Mouse (Mus musculus) cerebellum, postnatal 4 days (tissue): Measurements from ENCODE around the gene Sec63.

Source experiments
- DNase-seq, 2 experiments: peaks; one replicate each; pipeline ENCODE4 v3.0.0; 2022; ENCODE audit warnings: low spot score in 2 of 2, mixed read lengths in 1 of 2

Gene Sec63

GRCm38 (mm10) chr10:42862806-42863205 is 101.5 kb downstream of the Sec63 start:
- no peak for DNase-seq

- peak in 1 of 2 experiments; percentile 59 for DNase-seq
Measured at GRCm38 (mm10) chr10:42863621-42864391, 102.5 kb downstream of the Sec63 start.

- DNase-seq = no peak
Measured at GRCm38 (mm10) chr10:42864696-42865095, 103.4 kb downstream of the Sec63 start.

GRCm38 (mm10) chr10:42868416-42868815 is 107.1 kb downstream of the Sec63 start:
- DNase-seq = no peak

- no peak for DNase-seq
Measured at GRCm38 (mm10) chr10:42869467-42869866, 108.2 kb downstream of the Sec63 start.

- DNase-seq = peak in 1 of 2 experiments; percentile 36
Measured at GRCm38 (mm10) chr10:42872269-42873010, 111.1 kb downstream of the Sec63 start.

GRCm38 (mm10) chr10:42873077-42873595 is 111.8 kb downstream of the Sec63 start:
- no peak for DNase-seq

GRCm38 (mm10) chr10:42876172-42876571 is 114.9 kb downstream of the Sec63 start:
- DNase-seq = no peak

- no peak for DNase-seq
Measured at GRCm38 (mm10) chr10:42879269-42879681, 118.0 kb downstream of the Sec63 start.

- no peak for DNase-seq
Measured at GRCm38 (mm10) chr10:42879682-42880081, 118.4 kb downstream of the Sec63 start.
